Mouse (Mus musculus) left cerebral cortex, adult 8-10 months (tissue): ENCODE data around the gene Stra6. TPM values are rescaled to one million over a fixed set of nuclear protein-coding genes. Genes with fewer than 3 reads are reported as not detected.

Source experiments
- DNase-seq, 2 experiments: peaks; one replicate each; pipeline ENCODE4 v3.0.0; 2022; ENCODE audit warnings: low spot score in 2 of 2
- total RNA-seq, 4 experiments: library from RNA; stranded (reverse); gene quantifications; 2 replicates each; pipeline ENCODE4 v1.2.4; 2022

Stra6 gene
- total RNA-seq, 4 experiments from 2014 or later: 11.4 to 13.9 (median 11.7) TPM

DNA sequence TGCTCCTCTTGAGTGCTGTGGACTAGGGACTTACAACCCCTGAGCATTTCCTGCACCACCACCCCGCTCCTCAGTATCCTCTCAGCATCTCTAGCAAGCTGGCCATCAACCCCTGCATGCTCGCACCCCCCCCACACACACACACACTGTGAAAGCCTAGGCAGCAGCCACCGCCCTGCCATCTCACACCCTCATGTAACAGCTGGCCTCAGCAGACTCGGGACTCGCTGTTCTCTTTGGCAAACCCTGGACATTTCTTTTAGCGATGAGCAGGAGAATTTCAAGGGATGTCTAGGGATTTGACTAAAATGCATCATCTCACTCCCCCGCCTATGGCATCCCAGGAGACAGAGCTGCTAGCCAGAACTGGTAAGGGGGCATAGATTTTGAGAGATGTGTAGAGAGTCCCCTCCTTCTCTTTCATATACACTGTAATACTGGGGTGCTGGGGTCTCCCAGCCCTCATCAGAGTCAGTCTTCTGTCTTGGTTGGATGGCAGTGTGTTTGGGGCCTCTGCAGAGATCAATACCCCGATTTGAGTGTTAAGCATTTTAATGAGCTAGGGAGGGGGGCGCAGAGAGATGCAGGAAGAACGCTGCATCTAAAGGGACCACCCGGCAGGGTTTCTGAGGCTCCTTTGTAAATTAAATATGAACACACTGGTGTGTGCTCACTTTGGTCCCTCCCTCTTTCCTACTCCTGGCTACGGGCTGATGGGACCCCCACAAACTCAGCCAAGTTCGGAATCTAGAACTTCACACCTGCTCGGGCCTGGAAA is 139.3 kb downstream of the Stra6 start:
- peak; percentile 34 to 75 for DNase-seq

Other genes starting within 250 kb of the Stra6 start
- gene Arid3b, start 227.0 kb upstream of the Stra6 start, total RNA-seq: 10 to 100 TPM; 10.9 to 15.0 (median 13.4) TPM
- 100 to 1,000 TPM; 109 to 132 (median 111) TPM for gene Ubl7, start 152.8 kb upstream of the Stra6 start, total RNA-seq
- 100 to 1,000 TPM; 131 to 159 (median 145) TPM for gene Sema7a, start 123.7 kb upstream of the Stra6 start, total RNA-seq
- 1 to 10 TPM; 1.6 to 5.0 (median 2.9) TPM for gene Cyp11a1, start 57.4 kb upstream of the Stra6 start, total RNA-seq
- 1 to 10 TPM; 1.1 to 2.3 (median 1.6) TPM for gene Ccdc33, start 55.0 kb downstream of the Stra6 start, total RNA-seq
- gene Islr, start 140.5 kb downstream of the Stra6 start, total RNA-seq: 10 to 100 TPM; 14.8 to 23.4 (median 18.9) TPM
- 10 to 100 TPM; 63.9 to 73.8 (median 69.4) TPM for gene Islr2, start 140.5 kb downstream of the Stra6 start, total RNA-seq
- gene Pml, start 186.0 kb downstream of the Stra6 start, total RNA-seq: 10 to 100 TPM; 15.3 to 20.3 (median 17.5) TPM
- 10 to 100 TPM; 65.6 to 69.4 (median 67.4) TPM for gene Stoml1, start 189.4 kb downstream of the Stra6 start, total RNA-seq
- gene Loxl1, start 249.4 kb downstream of the Stra6 start, total RNA-seq: 1 to 10 TPM; 1.8 to 3.0 (median 2.3) TPM